Mouse (Mus musculus): ENCODE results near the gene Dkkl1.

Dkkl1 gene

GRCm38 (mm10) chr7:45229459-45230203 is 17.7 kb upstream of the Dkkl1 start:
- DNase-seq (ENCODE audit: low read depth, low spot score) = peak; percentile 98

- DNase-seq (ENCODE audit: low read depth, low spot score) = peak; percentile 75
Observed at GRCm38 (mm10) chr7:45229046-45229445, 17.1 kb upstream of the Dkkl1 start.

- DNase-seq (ENCODE audit: low read depth, low spot score) = no peak
Observed at GRCm38 (mm10) chr7:45228548-45228947, 16.6 kb upstream of the Dkkl1 start.

- DNase-seq (ENCODE audit: low read depth, low spot score) = no peak
Observed at GRCm38 (mm10) chr7:45226421-45226820, 14.5 kb upstream of the Dkkl1 start.

- DNase-seq (ENCODE audit: low read depth, low spot score) = no peak
Observed at GRCm38 (mm10) chr7:45224826-45225225, 12.9 kb upstream of the Dkkl1 start.

- DNase-seq (ENCODE audit: low read depth, low spot score) = no peak
Observed at GRCm38 (mm10) chr7:45221680-45222079, 9.7 kb upstream of the Dkkl1 start.

- DNase-seq (ENCODE audit: low read depth, low spot score) = peak; percentile 90
Observed at GRCm38 (mm10) chr7:45216442-45217183, 4.7 kb upstream of the Dkkl1 start.

GRCm38 (mm10) chr7:45215673-45216441 is 3.9 kb upstream of the Dkkl1 start, which contains the start of gene Tead2:
TSS of gene Tead2 (plus strand) at chr7:45215753.
- peak; percentile 75 for DNase-seq (ENCODE audit: low read depth, low spot score)

GRCm38 (mm10) chr7:45213708-45214107 is 1.8 kb upstream of the Dkkl1 start:
- DNase-seq (ENCODE audit: low read depth, low spot score) = no peak

GRCm38 (mm10) chr7:45212356-45212755 is 409 bp upstream of the Dkkl1 start:
- DNase-seq (ENCODE audit: low read depth, low spot score) = peak; percentile 57

GRCm38 (mm10) chr7:45211070-45211469 is 877 bp downstream of the Dkkl1 start:
- no peak for DNase-seq (ENCODE audit: low read depth, low spot score)

- DNase-seq (ENCODE audit: low read depth, low spot score) = no peak
Observed at GRCm38 (mm10) chr7:45208260-45208659, 3.7 kb downstream of the Dkkl1 start.

GRCm38 (mm10) chr7:45204380-45205143 is 7.4 kb downstream of the Dkkl1 start, which contains the start of gene Ccdc155:
TSS of gene Ccdc155 (minus strand) at chr7:45204892.
- DNase-seq (ENCODE audit: low read depth, low spot score) = peak; percentile 100

GRCm38 (mm10) chr7:45202654-45203053 is 9.3 kb downstream of the Dkkl1 start:
- no peak for DNase-seq (ENCODE audit: low read depth, low spot score)

- no peak for DNase-seq (ENCODE audit: low read depth, low spot score)
Observed at GRCm38 (mm10) chr7:45198961-45199360, 13.0 kb downstream of the Dkkl1 start.

GRCm38 (mm10) chr7:45198435-45198834 is 13.5 kb downstream of the Dkkl1 start:
- DNase-seq (ENCODE audit: low read depth, low spot score) = peak; percentile 80

- no peak for DNase-seq (ENCODE audit: low read depth, low spot score)
Observed at GRCm38 (mm10) chr7:45196994-45197393, 15.0 kb downstream of the Dkkl1 start.

- DNase-seq (ENCODE audit: low read depth, low spot score) = no peak
Observed at GRCm38 (mm10) chr7:45196176-45196535, 15.8 kb downstream of the Dkkl1 start.

GRCm38 (mm10) chr7:45195341-45196175 is 16.4 kb downstream of the Dkkl1 start:
- no peak for DNase-seq (ENCODE audit: low read depth, low spot score)
